ENCODE assay signal across 23 mouse cellular contexts in the genomic region with DNA sequence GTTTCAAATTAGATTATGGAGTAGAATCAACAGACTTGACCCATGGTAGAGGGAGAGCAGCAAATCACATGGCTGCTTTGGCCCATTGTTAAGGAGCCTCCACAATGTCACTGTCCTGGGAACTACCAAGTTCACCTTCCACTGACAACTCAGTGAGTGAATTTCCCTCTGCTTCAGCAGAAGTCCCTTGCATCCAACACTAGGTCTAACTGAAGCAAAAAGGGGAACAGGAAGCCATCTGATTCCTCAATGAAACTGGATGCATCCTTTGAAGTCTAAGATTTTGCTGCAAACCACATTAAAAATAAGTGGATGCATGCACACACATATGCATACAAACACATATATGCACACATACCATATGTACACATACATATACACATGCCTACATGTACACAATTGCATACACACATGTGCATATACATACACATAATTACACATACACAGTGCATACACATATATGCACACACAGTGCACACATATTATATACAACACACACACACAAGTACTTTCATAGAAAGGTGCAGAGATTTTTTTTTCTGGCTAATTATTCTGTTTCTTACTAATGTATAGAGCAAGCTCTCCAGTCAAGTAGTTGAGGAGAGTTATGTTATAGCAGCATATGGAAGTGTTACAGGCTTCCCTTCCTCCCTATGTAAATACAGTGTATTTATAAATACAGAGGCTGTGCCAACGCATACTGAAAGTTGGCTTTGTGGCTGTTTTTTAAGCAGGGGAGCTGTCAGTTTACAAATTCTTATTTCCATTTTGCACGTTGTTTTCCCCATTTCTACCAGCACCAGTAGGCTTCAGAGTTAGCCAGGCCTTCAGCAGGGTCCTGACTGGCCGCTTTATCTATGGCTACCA. TPM values are rescaled to one million over a fixed set of nuclear protein-coding genes. Genes with fewer than 3 reads are reported as not detected.
A peak's percentile ranks its signal among the peaks of the same experiment; 100 is the strongest.
DNase-seq lines count a peak whose midpoint lies in the region; ATAC-seq and TF ChIP-seq lines count a peak whose summit lies in the region.
"Had no signal": no experiment of that assay in that cellular context is flagged by ENCODE, and none has a peak within 500 bp of the region (broad histone marks: within the 10 kb centered on the region; RNA-seq: fewer than 3 reads in every experiment).

No protein-coding gene starts in this region.

- H3K4me1 ChIP-seq in forebrain, embryonic 13.5 days = peaks cover 5% of the 10 kb centered on the region; the same call in 1 of the 2 replicates
- no peaks in the 10 kb centered on the region for H3K4me1 ChIP-seq in forebrain, embryonic 12.5 days
- H3K4me1 ChIP-seq in liver, postnatal 0 days (ENCODE audit: insufficient read depth) = peaks cover 8% of the 10 kb centered on the region
- H3K4me1 ChIP-seq in liver, embryonic 12.5 days = peaks cover 5% of the 10 kb centered on the region; the same call in 1 of the 2 replicates

- H3K4me2 ChIP-seq in forebrain, embryonic 13.5 days = no peak overlapping the region
- H3K4me2 ChIP-seq in forebrain, embryonic 12.5 days = no peak overlapping the region
- peak overlapping the region; percentile 42 for H3K4me2 ChIP-seq in liver, postnatal 0 days (ENCODE audit: low read depth, low read length)
- H3K4me2 ChIP-seq in liver, embryonic 12.5 days = no peak overlapping the region
- H3K4me2 ChIP-seq: embryonic facial prominence, embryonic 12.5 days; heart, embryonic 11.5 days; liver, embryonic 11.5 days had no signal

- H3K4me3 ChIP-seq in forebrain, embryonic 13.5 days = no peak overlapping the region
- H3K4me3 ChIP-seq in forebrain, embryonic 12.5 days (replicated peaks) = no peak overlapping the region
- H3K4me3 ChIP-seq in liver, postnatal 0 days (ENCODE audit: low read depth, low read length) = 0 out of 2 replicates have a peak overlapping the region, but pooled peaks have one; percentile 9
- H3K4me3 ChIP-seq in liver, embryonic 12.5 days = no peak overlapping the region
- H3K4me3 ChIP-seq: embryonic facial prominence, embryonic 12.5 days; hindbrain, embryonic 10.5 days had no signal

- WGBS in forebrain, embryonic 13.5 days = 81% methylated on average over 3 of the region's 3 CpGs
- WGBS in forebrain, embryonic 12.5 days = 86% methylated on average over 3 of the region's 3 CpGs
- 59% methylated on average over 3 of the region's 3 CpGs for WGBS in liver, postnatal 0 days (ENCODE audit: insufficient replicate concordance)
- 52% methylated on average over 3 of the region's 3 CpGs for WGBS in liver, embryonic 12.5 days (ENCODE audit: insufficient replicate concordance)

- H3K36me3 ChIP-seq in forebrain, embryonic 13.5 days (ENCODE audit: poor library complexity, severe bottlenecking) = no peaks in the 10 kb centered on the region
- H3K36me3 ChIP-seq in forebrain, embryonic 12.5 days (replicated peaks) = no peaks in the 10 kb centered on the region
- no peaks in the 10 kb centered on the region for H3K36me3 ChIP-seq in liver, postnatal 0 days (replicated peaks; ENCODE audit: insufficient read depth, low read length)
- H3K36me3 ChIP-seq in liver, embryonic 12.5 days = no peaks in the 10 kb centered on the region
- H3K36me3 ChIP-seq: embryonic facial prominence, embryonic 12.5 days; hindbrain, embryonic 10.5 days had no signal

- H3K9me3 ChIP-seq in forebrain, embryonic 13.5 days (replicated peaks) = no peaks in the 10 kb centered on the region
- H3K9me3 ChIP-seq in forebrain, embryonic 12.5 days = no peaks in the 10 kb centered on the region
- no peaks in the 10 kb centered on the region for H3K9me3 ChIP-seq in liver, postnatal 0 days (ENCODE audit: low read length)
- H3K9me3 ChIP-seq in liver, embryonic 12.5 days (replicated peaks) = no peaks in the 10 kb centered on the region
- H3K9me3 ChIP-seq: embryonic facial prominence, embryonic 12.5 days; hindbrain, embryonic 10.5 days had no signal

- no peak for TF ChIP-seq EP300 in liver, postnatal 0 days (IDR thresholded peaks at IDR 0.05; ENCODE audit: low read depth)

- TF ChIP-seq CTCF in liver, postnatal 0 days (IDR thresholded peaks at IDR 0.05; ENCODE audit: low read depth) = no peak
- no peak for TF ChIP-seq CTCF in brain, embryonic 14.5 days (IDR thresholded peaks at IDR 0.05; ENCODE audit: borderline replicate concordance, extremely low read depth, insufficient read depth, insufficient read length)

- ATAC-seq in forebrain, embryonic 13.5 days = peak; percentile 65; the same call in 1 of the 2 replicates
- ATAC-seq in forebrain, embryonic 12.5 days (ENCODE audit: low FRiP score) = no peak
- ATAC-seq in liver, postnatal 0 days = no peak
- ATAC-seq in liver, embryonic 12.5 days = no peak
- peak; percentile 49; the same call in 1 of the 2 replicates for ATAC-seq in megakaryocyte, adult 5-6 weeks (ENCODE audit: poor library complexity, severe bottlenecking)
- ATAC-seq: hindbrain, embryonic 16.5 days; intestine, postnatal 0 days had no signal

- H3K27ac ChIP-seq in forebrain, embryonic 13.5 days = no peak overlapping the region
- no peak overlapping the region for H3K27ac ChIP-seq in forebrain, embryonic 12.5 days
- H3K27ac ChIP-seq in liver, postnatal 0 days (ENCODE audit: low read depth) = peak overlapping the region; percentile 79
- H3K27ac ChIP-seq in liver, embryonic 12.5 days = no peak overlapping the region
- H3K27ac ChIP-seq: embryonic facial prominence, embryonic 12.5 days; hindbrain, embryonic 10.5 days had no signal

- TF ChIP-seq POLR2A in brain, embryonic 14.5 days (IDR thresholded peaks at IDR 0.05; ENCODE audit: borderline replicate concordance, extremely low read depth, insufficient read depth, insufficient read length, poor library complexity, severe bottlenecking) = no peak

- H3K9ac ChIP-seq in forebrain, embryonic 13.5 days = no peak overlapping the region
- no peak overlapping the region for H3K9ac ChIP-seq in forebrain, embryonic 12.5 days
- no peak overlapping the region; the same call in 1 of the 2 replicates for H3K9ac ChIP-seq in liver, postnatal 0 days (replicated peaks)
- H3K9ac ChIP-seq in liver, embryonic 12.5 days = no peak overlapping the region
- H3K9ac ChIP-seq: embryonic facial prominence, embryonic 12.5 days had no signal

- H3K27me3 ChIP-seq in forebrain, embryonic 13.5 days = no peaks in the 10 kb centered on the region
- H3K27me3 ChIP-seq in forebrain, embryonic 12.5 days = no peaks in the 10 kb centered on the region
- no peaks in the 10 kb centered on the region for H3K27me3 ChIP-seq in liver, postnatal 0 days (ENCODE audit: insufficient read depth, low read length)
- no peaks in the 10 kb centered on the region for H3K27me3 ChIP-seq in liver, embryonic 12.5 days (replicated peaks)
- H3K27me3 ChIP-seq: embryonic facial prominence, embryonic 12.5 days had no signal

- DNase-seq in liver, postnatal 0 days = no peak
- DNase-seq in brain, embryonic 14.5 days (ENCODE audit: low read depth) = peak; percentile 68
- DNase-seq in ovary, postnatal 10 days (ENCODE audit: low spot score) = no peak
- DNase-seq: adrenal gland, postnatal 10 days; cerebellum, adult 9-10 months; kidney, postnatal 25 days; layer of hippocampus, postnatal 36 days; lung, postnatal 14 days; midbrain, embryonic 14.5 days; right cerebral cortex, postnatal 25 days; spleen, adult 18-20 months; thymus, postnatal 25 days had no signal

RNA-seq across cellular contexts. Expression of a gene that starts 27.7 kb away (rescaled TPM):
- polyA plus RNA-seq in forebrain, embryonic 13.5 days (2015; fragmentation: Nextera tagmentation; extraction: Ambion mirVana) = 12.7 and 14.0 TPM in 2 replicates
- 5.8 and 6.3 TPM in 2 replicates for polyA plus RNA-seq in forebrain, embryonic 12.5 days (2016; fragmentation: Nextera tagmentation; extraction: Ambion mirVana)
- 1.1 and 1.4 TPM in 2 replicates for polyA plus RNA-seq in liver, postnatal 0 days (2015; fragmentation: Nextera tagmentation; extraction: Ambion mirVana)
- 1.0 and 1.5 TPM in 2 replicates for polyA plus RNA-seq in liver, embryonic 12.5 days (2016; fragmentation: Nextera tagmentation; extraction: Ambion mirVana)
- polyA plus RNA-seq in brain, embryonic 14.5 days (2012; rRNA removed) = 14.3 and 23.2 TPM in 2 replicates
- total RNA-seq in megakaryocyte, adult 5-6 weeks (2015) = 0.18 TPM in 1 of 2 replicates, not detected in the other
- total RNA-seq in megakaryocyte, adult 5-6 weeks (2017) = not detected in 2 replicates
- total RNA-seq: megakaryocyte-erythroid progenitor cell, adult 5-6 weeks had no signal

Comparison
In these comparisons a context has a peak if more than half of its experiments do, and no peak if none do; other contexts are left out.
1. ATAC-seq: peak in forebrain, embryonic 13.5 days (single experiment) and megakaryocyte, adult 5-6 weeks (single experiment); none in forebrain, embryonic 12.5 days (single experiment), liver, postnatal 0 days (single experiment) and liver, embryonic 12.5 days (single experiment).